Mouse (Mus musculus) midbrain, embryonic 14.5 days (tissue): ENCODE data around the gene Sumo3. TPM values are rescaled to one million over a fixed set of nuclear protein-coding genes. Genes with fewer than 3 reads are reported as not detected.

Experiments used
- microRNA counts: library from miRNA; unstranded; fragments of <30 nt; microRNA quantifications from one replicate; lab custom pipeline; 2016
- microRNA-seq: library from miRNA; unstranded; fragments of <30 nt; microRNA quantifications from one replicate; pipeline ENCODE4, GENCODE M21; 2016
- polyA plus RNA-seq: library from polyadenylated mRNA; unstranded; fragments of >200 nt; fragmentation: Nextera tagmentation; extraction: Ambion mirVana; gene quantifications from 2 replicates; pipeline ENCODE4 v1.2.1, GENCODE M21; 2014

Gene Sumo3
- polyA plus RNA-seq, 1 experiment from 2014 or later: 253 TPM

MicroRNAs within 50 kb of the gene (microRNA counts, 519-probe panel; counts per million panel counts)
- not detected for microRNA mmu-miR-1930 (lab: Ali Mortazavi, UCI)

Small RNAs within 50 kb of the gene (microRNA-seq; reads per million reads assigned to microRNA genes)
- 21.0 reads per million, percentile 41 among the genes with 10 or more reads in this experiment for gene Mir1930

Other genes with a start within 250 kb of the Sumo3 start
- gene Adarb1, start 187.8 kb upstream of the Sumo3 start, polyA plus RNA-seq: 12.1 and 14.4 TPM in 2 replicates
- gene Fam207a, start 90.3 kb upstream of the Sumo3 start, polyA plus RNA-seq: 37.4 and 41.2 TPM in 2 replicates
- gene Itgb2, start 75.8 kb upstream of the Sumo3 start, polyA plus RNA-seq: 0.49 and 0.91 TPM in 2 replicates
- 52.1 and 71.8 TPM in 2 replicates for gene Pttg1ip, start 24.4 kb upstream of the Sumo3 start, polyA plus RNA-seq
- gene Gm49325, start 100 bp downstream of the Sumo3 start, polyA plus RNA-seq: 16.3 TPM in 1 of 2 replicates, not detected in the other
- gene Ube2g2, start 16.2 kb downstream of the Sumo3 start, polyA plus RNA-seq: 55.6 and 66.6 TPM in 2 replicates
- 0.88 and 1.3 TPM in 2 replicates for gene Tspear, start 80.5 kb downstream of the Sumo3 start, polyA plus RNA-seq
- not detected in 2 replicates for gene Gm19402, start 84.7 kb downstream of the Sumo3 start, polyA plus RNA-seq
- gene Gm9508, start 91.1 kb downstream of the Sumo3 start, polyA plus RNA-seq: not detected in 2 replicates
- not detected in 2 replicates for gene Gm10272, start 100.5 kb downstream of the Sumo3 start, polyA plus RNA-seq
- not detected in 2 replicates for gene Gm10024, start 105.4 kb downstream of the Sumo3 start, polyA plus RNA-seq
- not detected in 2 replicates for gene Gm10142, start 109.7 kb downstream of the Sumo3 start, polyA plus RNA-seq
- gene Krtap12-1, start 114.5 kb downstream of the Sumo3 start, polyA plus RNA-seq: not detected in 2 replicates
- not detected in 2 replicates for gene Gm10100, start 120.4 kb downstream of the Sumo3 start, polyA plus RNA-seq
- gene Gm18596, start 136.5 kb downstream of the Sumo3 start, polyA plus RNA-seq: not detected in 2 replicates
- gene Gm9736, start 145.3 kb downstream of the Sumo3 start, polyA plus RNA-seq: not detected in 2 replicates
- not detected in 2 replicates for gene Gm3233, start 153.6 kb downstream of the Sumo3 start, polyA plus RNA-seq
- not detected in 2 replicates for gene Gm3238, start 165.2 kb downstream of the Sumo3 start, polyA plus RNA-seq
- not detected in 2 replicates for gene Gm7138, start 170.8 kb downstream of the Sumo3 start, polyA plus RNA-seq
- not detected in 2 replicates for gene Gm3250, start 176.4 kb downstream of the Sumo3 start, polyA plus RNA-seq
- gene Gm7137, start 182.1 kb downstream of the Sumo3 start, polyA plus RNA-seq: not detected in 2 replicates
- gene Gm9639, start 189.0 kb downstream of the Sumo3 start, polyA plus RNA-seq: not detected in 2 replicates
- gene Gm19668, start 193.0 kb downstream of the Sumo3 start, polyA plus RNA-seq: not detected in 2 replicates
- not detected in 2 replicates for gene Gm9507, start 205.7 kb downstream of the Sumo3 start, polyA plus RNA-seq
- not detected in 2 replicates for gene Gm2696, start 208.6 kb downstream of the Sumo3 start, polyA plus RNA-seq
- gene Krtap10-4, start 221.0 kb downstream of the Sumo3 start, polyA plus RNA-seq: not detected in 2 replicates
- not detected in 2 replicates for gene Krtap10-10, start 229.8 kb downstream of the Sumo3 start, polyA plus RNA-seq
- not detected in 2 replicates for gene Gm36176, start 240.7 kb downstream of the Sumo3 start, polyA plus RNA-seq
- not detected in 2 replicates for gene Gm10318, start 246.8 kb downstream of the Sumo3 start, polyA plus RNA-seq